In the genomic region with DNA sequence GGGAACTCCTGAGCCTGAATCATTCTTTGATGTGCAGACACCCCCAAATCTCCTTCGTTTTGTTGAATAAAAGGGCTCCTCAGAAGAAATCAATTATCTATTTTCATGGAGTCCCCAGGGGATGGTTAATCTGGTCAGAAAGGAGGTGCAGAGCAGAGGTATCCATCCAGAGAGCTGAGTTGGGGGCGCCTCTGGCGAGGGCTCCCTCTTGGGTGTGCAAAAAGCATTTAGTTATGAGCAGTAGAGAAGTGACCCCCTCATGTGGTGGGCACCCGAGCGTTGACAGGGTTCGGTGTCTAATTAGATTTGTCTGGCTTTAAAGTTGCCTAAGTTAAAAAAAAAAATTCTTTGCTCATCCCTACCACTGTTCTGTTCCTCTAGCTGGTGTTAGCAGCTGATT, we compare ENCODE assay signal across 11 mouse cellular contexts. TPM values are rescaled to one million over a fixed set of nuclear protein-coding genes. Genes with fewer than 3 reads are reported as not detected.
DNase-seq lines count a peak whose midpoint lies in the region; ATAC-seq and TF ChIP-seq lines count a peak whose summit lies in the region.
"Had no signal": no experiment of that assay in that cellular context is flagged by ENCODE, and none has a peak within 500 bp of the region (broad histone marks: within the 10 kb centered on the region; RNA-seq: fewer than 3 reads in every experiment).

No protein-coding gene starts in this region.

- H3K4me1 ChIP-seq in intestine, embryonic 14.5 days (replicated peaks; ENCODE audit: control insufficient read depth, insufficient read depth, low read length), result peaks cover 6% of the 10 kb centered on the region; the same call in 1 of the 2 replicates
- H3K4me1 ChIP-seq in intestine, postnatal 0 days (replicated peaks; ENCODE audit: control insufficient read depth, insufficient read depth, low read length), result no peaks in the 10 kb centered on the region; the same call in 1 of the 2 replicates
- no peaks in the 10 kb centered on the region for H3K4me1 ChIP-seq in embryonic facial prominence, embryonic 11.5 days (ENCODE audit: control insufficient read depth, insufficient read depth, low read length)
- H3K4me1 ChIP-seq in limb, embryonic 12.5 days (replicated peaks), result peaks cover 10% of the 10 kb centered on the region

- H3K4me3 ChIP-seq in intestine, embryonic 14.5 days (ENCODE audit: low read depth, low read length), result no peak overlapping the region
- H3K4me3 ChIP-seq in intestine, postnatal 0 days (ENCODE audit: low read depth, low read length), result no peak overlapping the region
- no peak overlapping the region for H3K4me3 ChIP-seq in embryonic facial prominence, embryonic 11.5 days (ENCODE audit: low read depth, low read length)
- no peak overlapping the region for H3K4me3 ChIP-seq in limb, embryonic 12.5 days (replicated peaks)

- no peak for ATAC-seq in intestine, embryonic 14.5 days (replicated peaks; ENCODE audit: low FRiP score, low TSS enrichment, low read depth)
- no peak for ATAC-seq in intestine, postnatal 0 days
- ATAC-seq in embryonic facial prominence, embryonic 11.5 days (replicated peaks; ENCODE audit: insufficient number of reproducible peaks, low FRiP score, low TSS enrichment, low read depth), result 0 out of 2 replicates have a peak, but pooled peaks have one; percentile 51
- ATAC-seq in limb, embryonic 12.5 days (ENCODE audit: insufficient number of reproducible peaks, insufficient read depth, low FRiP score, low TSS enrichment, low read depth), result no peak

- no peak overlapping the region for H3K9ac ChIP-seq in intestine, embryonic 14.5 days (ENCODE audit: low read length)
- no peak overlapping the region for H3K9ac ChIP-seq in intestine, postnatal 0 days (ENCODE audit: low read depth, low read length)
- no peak overlapping the region for H3K9ac ChIP-seq in embryonic facial prominence, embryonic 11.5 days (replicated peaks; ENCODE audit: low read length)
- H3K9ac ChIP-seq in limb, embryonic 12.5 days (replicated peaks), result 0 out of 2 replicates have a peak overlapping the region, but pooled peaks have one; percentile 24

- peak; percentile 36 for DNase-seq in cerebellum, adult 11-12 months
- no peak for DNase-seq in cerebellum, postnatal 25 days
- DNase-seq in intestine, embryonic 14.5 days (ENCODE audit: low spot score), result no peak
- DNase-seq in embryonic facial prominence, embryonic 11.5 days (ENCODE audit: low spot score), result no peak
- no peak for DNase-seq in spleen, adult 18-20 months
- DNase-seq in frontal cortex, postnatal 14 days (ENCODE audit: low spot score in 2 of 2), result no peak

- H3K27ac ChIP-seq in intestine, embryonic 14.5 days (ENCODE audit: low read depth), result peak overlapping the region; percentile 14; the same call in 1 of the 2 replicates
- H3K27ac ChIP-seq in intestine, postnatal 0 days (ENCODE audit: low read depth, low read length), result no peak overlapping the region
- H3K27ac ChIP-seq in embryonic facial prominence, embryonic 11.5 days (replicated peaks; ENCODE audit: low read depth, low read length), result no peak overlapping the region
- H3K27ac ChIP-seq in limb, embryonic 12.5 days, result peak overlapping the region; percentile 59; the same call in 1 of the 2 replicates
- H3K27ac ChIP-seq: limb, embryonic 13.5 days had no signal

- 72% methylated on average over 6 of the region's 6 CpGs for WGBS in intestine, embryonic 14.5 days
- 78% methylated on average over 6 of the region's 6 CpGs for WGBS in intestine, postnatal 0 days
- 52% methylated on average over 6 of the region's 6 CpGs for WGBS in embryonic facial prominence, embryonic 11.5 days
- 72% methylated on average over 6 of the region's 6 CpGs for WGBS in limb, embryonic 12.5 days

- no peak overlapping the region for H3K4me2 ChIP-seq in intestine, embryonic 14.5 days (ENCODE audit: low read length)
- H3K4me2 ChIP-seq in intestine, postnatal 0 days (replicated peaks; ENCODE audit: low read depth), result no peak overlapping the region
- H3K4me2 ChIP-seq in embryonic facial prominence, embryonic 11.5 days (ENCODE audit: low read depth, low read length), result no peak overlapping the region
- H3K4me2 ChIP-seq in limb, embryonic 12.5 days, result no peak overlapping the region

- H3K36me3 ChIP-seq in intestine, embryonic 14.5 days (ENCODE audit: control insufficient read depth, insufficient read depth, low read length), result peaks cover 60% of the 10 kb centered on the region
- H3K36me3 ChIP-seq in intestine, postnatal 0 days (ENCODE audit: control insufficient read depth, insufficient read depth), result peaks cover 34% of the 10 kb centered on the region
- H3K36me3 ChIP-seq in embryonic facial prominence, embryonic 11.5 days (replicated peaks; ENCODE audit: control insufficient read depth, insufficient read depth, low read depth, low read length), result peaks cover 3% of the 10 kb centered on the region; the same call in 1 of the 2 replicates
- peaks cover 67% of the 10 kb centered on the region for H3K36me3 ChIP-seq in limb, embryonic 12.5 days

- H3K27me3 ChIP-seq in intestine, embryonic 14.5 days (replicated peaks; ENCODE audit: control insufficient read depth, insufficient read depth, low read length), result no peaks in the 10 kb centered on the region
- H3K27me3 ChIP-seq in intestine, postnatal 0 days (replicated peaks; ENCODE audit: control insufficient read depth, insufficient read depth, low read length), result no peaks in the 10 kb centered on the region
- no peaks in the 10 kb centered on the region for H3K27me3 ChIP-seq in embryonic facial prominence, embryonic 11.5 days (ENCODE audit: control insufficient read depth, insufficient read depth, low read length)
- H3K27me3 ChIP-seq in limb, embryonic 12.5 days, result no peaks in the 10 kb centered on the region
- H3K27me3 ChIP-seq: limb, embryonic 13.5 days had no signal

- TF ChIP-seq CTCF in intestine, postnatal 0 days (IDR thresholded peaks at IDR 0.05; ENCODE audit: low read depth), result no peak

- H3K9me3 ChIP-seq in intestine, embryonic 14.5 days (ENCODE audit: control insufficient read depth, low read length), result peaks cover 5% of the 10 kb centered on the region; the same call in 1 of the 2 replicates
- H3K9me3 ChIP-seq in intestine, postnatal 0 days (ENCODE audit: control insufficient read depth), result no peaks in the 10 kb centered on the region
- H3K9me3 ChIP-seq in embryonic facial prominence, embryonic 11.5 days (replicated peaks; ENCODE audit: control insufficient read depth, low read length), result no peaks in the 10 kb centered on the region
- H3K9me3 ChIP-seq in limb, embryonic 12.5 days, result peaks cover 5% of the 10 kb centered on the region
- H3K9me3 ChIP-seq: limb, embryonic 13.5 days; megakaryocyte, embryonic 14.5 days had no signal

RNA-seq across cellular contexts. Expression of gene Gm21969, which starts 8.0 kb away (rescaled TPM):
- not detected in 2 replicates for polyA plus RNA-seq in intestine, embryonic 14.5 days (2014; fragmentation: Nextera tagmentation; extraction: Ambion mirVana)
- not detected in 2 replicates for polyA plus RNA-seq in intestine, postnatal 0 days (2015; fragmentation: Nextera tagmentation; extraction: Ambion mirVana)
- not detected in 2 replicates for polyA plus RNA-seq in embryonic facial prominence, embryonic 11.5 days (2014; fragmentation: Nextera tagmentation; extraction: Ambion mirVana)
- polyA plus RNA-seq in limb, embryonic 12.5 days (2016; fragmentation: Nextera tagmentation; extraction: Ambion mirVana), result not detected in 2 replicates
- polyA plus RNA-seq: limb, embryonic 13.5 days had no signal

RNA-seq across cellular contexts. Expression of gene Aldh4a1, which starts 11.7 kb away (rescaled TPM):
- polyA plus RNA-seq in intestine, embryonic 14.5 days (2014; fragmentation: Nextera tagmentation; extraction: Ambion mirVana), result 10.1 and 11.0 TPM in 2 replicates
- polyA plus RNA-seq in intestine, postnatal 0 days (2015; fragmentation: Nextera tagmentation; extraction: Ambion mirVana), result 3.5 and 3.9 TPM in 2 replicates
- 13.1 and 14.7 TPM in 2 replicates for polyA plus RNA-seq in embryonic facial prominence, embryonic 11.5 days (2014; fragmentation: Nextera tagmentation; extraction: Ambion mirVana)
- polyA plus RNA-seq in limb, embryonic 12.5 days (2016; fragmentation: Nextera tagmentation; extraction: Ambion mirVana), result 24.3 and 25.3 TPM in 2 replicates

RNA-seq across cellular contexts. Expression of gene Tas1r2, which starts 42.4 kb away (rescaled TPM):
- not detected in 2 replicates for polyA plus RNA-seq in intestine, embryonic 14.5 days (2014; fragmentation: Nextera tagmentation; extraction: Ambion mirVana)
- not detected in 2 replicates for polyA plus RNA-seq in intestine, postnatal 0 days (2015; fragmentation: Nextera tagmentation; extraction: Ambion mirVana)
- not detected in 2 replicates for polyA plus RNA-seq in embryonic facial prominence, embryonic 11.5 days (2014; fragmentation: Nextera tagmentation; extraction: Ambion mirVana)
- polyA plus RNA-seq in limb, embryonic 12.5 days (2016; fragmentation: Nextera tagmentation; extraction: Ambion mirVana), result not detected in 2 replicates
- polyA plus RNA-seq: G1E; limb, embryonic 13.5 days had no signal

Comparison
In these comparisons a context has a peak if more than half of its experiments do, and no peak if none do; other contexts are left out.
1. H3K27ac ChIP-seq: peak in intestine, embryonic 14.5 days (single experiment) and limb, embryonic 12.5 days (single experiment); none in intestine, postnatal 0 days (single experiment) and embryonic facial prominence, embryonic 11.5 days (single experiment).